Mouse (Mus musculus) cortical plate, adult 2 months (tissue): ENCODE measurements around the gene Tia1. TPM values are rescaled to one million over a fixed set of nuclear protein-coding genes. Genes with fewer than 3 reads are reported as not detected.

Experiments
- H3K27ac ChIP-seq: fragments of 200-500 bp; 2 replicates; pipeline ENCODE4 v1.5.1; 2012; ENCODE audit warnings: low read length, control low read depth, inconsistent platforms; ENCODE audit not compliant: insufficient read depth
- H3K4me1 ChIP-seq: fragments of 200-500 bp; 2 replicates; pipeline ENCODE4 v1.6.1; 2011; ENCODE audit warnings: low read length; ENCODE audit not compliant: control insufficient read depth, insufficient read depth
- H3K4me3 ChIP-seq: fragments of 200-500 bp; 2 replicates; pipeline ENCODE4 v1.5.1; 2011; ENCODE audit warnings: mild to moderate bottlenecking, low read length, control low read depth; ENCODE audit not compliant: insufficient read depth
- CTCF ChIP-seq: fragments of 200-500 bp; IDR thresholded peaks from 2 replicates; pipeline ENCODE4 v1.5.1; 2011; ENCODE audit warnings: mild to moderate bottlenecking, control low read depth, low read length; ENCODE audit not compliant: insufficient read depth; ENCODE audit errors: extremely low read depth
- POLR2A ChIP-seq: fragments of 200-500 bp; IDR thresholded peaks from 2 replicates; pipeline ENCODE4 v1.6.1; 2011; ENCODE audit warnings: mild to moderate bottlenecking, low read length, control low read depth; ENCODE audit not compliant: insufficient read depth; ENCODE audit errors: extremely low read depth
- polyA plus RNA-seq: library from polyadenylated mRNA; depleted of rRNA; stranded (reverse); fragments of >200 nt; gene quantifications from 2 replicates; pipeline ENCODE4 v1.2.3, GENCODE M21; 2012

Tia1 gene
- polyA plus RNA-seq, 1 experiment, result 122 TPM

DNA sequence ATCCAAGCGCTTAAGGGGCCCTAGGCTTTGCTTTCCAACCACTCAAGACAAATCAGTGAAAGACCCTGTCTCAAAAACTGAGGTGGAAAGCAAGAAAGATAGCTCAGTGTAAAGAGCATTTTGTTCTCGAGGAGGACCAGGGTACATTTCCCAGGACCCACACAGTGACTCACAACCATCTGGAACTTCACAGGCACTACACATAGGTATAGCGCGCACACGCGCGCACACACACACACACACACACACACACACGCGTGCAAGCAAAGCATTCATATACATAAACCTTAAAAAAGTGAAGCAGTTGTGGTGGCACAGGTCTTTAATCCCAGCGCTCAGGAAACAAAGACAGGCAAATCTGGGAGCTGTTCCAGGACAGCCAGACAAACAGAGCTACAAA is 37.6 kb downstream of the Tia1 start:
- TF ChIP-seq POLR2A (no peak), CTCF (no peak)
- Histone ChIP-seq H3K27ac (no peak overlapping the region), H3K4me1 (no peaks in the 10 kb centered on the region), H3K4me3 (no peak overlapping the region)

DNA sequence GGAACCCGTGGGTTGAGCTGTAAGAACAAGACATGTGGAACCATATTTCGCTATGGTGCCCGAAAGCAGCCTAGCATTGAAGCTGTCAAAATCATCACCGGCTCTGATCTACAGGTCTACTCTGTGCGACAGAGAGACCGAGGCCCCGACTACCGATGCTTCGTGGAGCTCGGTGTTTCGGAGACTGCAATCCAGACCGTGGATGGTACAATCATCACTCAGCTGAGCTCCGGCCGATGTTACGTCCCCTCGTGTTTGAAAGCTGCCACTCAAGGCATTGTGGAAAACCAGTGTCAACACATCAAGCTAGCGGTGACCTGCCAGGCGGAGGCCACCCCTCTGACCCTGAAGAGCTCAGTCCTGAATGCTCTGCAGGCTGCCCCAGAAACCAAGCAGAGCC is 41.5 kb downstream of the Tia1 start:
- Histone ChIP-seq H3K4me1 (no peaks in the 10 kb centered on the region), H3K4me3 (no peak overlapping the region), H3K27ac (no peak overlapping the region)
- no peak for TF ChIP-seq CTCF
- no peak for TF ChIP-seq POLR2A

DNA sequence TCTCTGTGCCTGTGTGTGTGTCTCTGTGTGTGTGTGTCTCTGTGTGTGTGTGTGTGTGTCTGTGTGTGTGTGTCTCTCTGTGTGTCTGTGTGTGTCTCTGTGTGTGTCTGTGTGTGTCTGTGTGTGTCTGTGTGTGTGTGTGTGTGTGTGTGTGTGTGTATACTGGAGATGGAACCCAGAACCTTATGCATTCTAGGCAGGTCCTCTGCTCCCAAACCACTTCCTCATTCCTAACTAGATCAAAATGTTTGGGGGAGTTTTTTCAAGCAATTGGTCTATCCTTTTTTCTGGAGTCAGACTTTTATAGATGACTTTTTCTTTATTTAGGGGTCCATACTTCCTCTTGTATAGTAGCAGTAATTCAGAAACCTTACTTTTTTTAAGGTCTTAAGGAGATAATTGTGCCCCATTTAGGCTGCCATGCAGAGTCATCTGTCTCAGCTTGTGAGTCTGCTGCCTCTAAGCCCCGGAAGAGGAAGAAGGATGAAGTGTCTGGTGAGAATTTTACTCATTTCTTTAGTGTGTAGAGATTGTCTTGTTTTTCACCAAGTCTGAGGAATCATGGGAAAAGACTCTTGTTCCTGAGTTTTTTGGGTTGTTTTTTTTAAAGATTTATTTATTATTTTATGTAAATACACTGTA is 43.0 kb downstream of the Tia1 start:
- Histone ChIP-seq H3K27ac (no peak overlapping the region), H3K4me1 (no peaks in the 10 kb centered on the region), H3K4me3 (no peak overlapping the region)
- TF ChIP-seq POLR2A (no peak), CTCF (no peak)

DNA sequence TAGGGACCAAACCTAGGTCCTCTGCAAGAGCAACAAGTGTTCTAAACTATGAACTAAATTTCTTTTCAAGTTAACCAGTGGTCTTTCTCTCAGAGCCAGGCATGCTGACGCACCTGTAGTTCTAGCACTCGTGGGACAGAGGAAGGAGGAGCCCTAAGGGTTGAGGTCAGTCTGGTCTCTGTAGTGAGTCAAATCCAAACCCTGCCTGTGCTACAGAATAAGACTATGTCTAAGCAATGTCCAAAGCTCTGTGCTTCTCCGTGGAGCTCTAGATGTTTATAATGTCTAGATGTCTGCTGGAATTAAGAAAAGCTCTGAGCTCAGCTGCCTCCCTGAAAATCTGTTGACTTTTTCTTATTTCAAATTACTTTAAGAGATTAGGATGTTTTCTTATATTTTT is 52.7 kb downstream of the Tia1 start:
- TF ChIP-seq POLR2A (no peak), CTCF (no peak)
- H3K27ac ChIP-seq, result no peak overlapping the region
- H3K4me1 ChIP-seq, result no peaks in the 10 kb centered on the region
- H3K4me3 ChIP-seq, result no peak overlapping the region

DNA sequence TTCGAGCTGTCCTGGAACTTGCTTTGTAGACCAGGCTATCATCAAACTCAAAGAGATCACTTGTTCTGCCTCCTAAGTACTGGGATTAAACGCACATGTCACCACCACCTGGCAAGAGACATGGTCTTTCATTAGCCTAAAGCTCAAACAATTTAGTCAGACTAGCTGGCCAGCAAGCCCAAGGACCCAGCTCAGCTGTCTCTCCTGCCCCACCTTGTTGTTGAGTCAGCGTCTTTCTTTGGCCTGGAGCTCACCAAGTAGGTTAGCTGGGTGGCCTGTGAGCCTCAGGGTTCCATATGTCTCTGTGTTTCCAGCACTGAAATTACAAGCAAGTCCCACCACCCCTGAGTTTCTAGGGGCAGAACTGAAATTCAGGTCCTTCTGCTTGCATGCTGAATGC is 59.1 kb downstream of the Tia1 start:
- Histone ChIP-seq H3K4me3 (no peak overlapping the region), H3K27ac (no peak overlapping the region), H3K4me1 (no peaks in the 10 kb centered on the region)
- TF ChIP-seq CTCF (no peak), POLR2A (no peak)

DNA sequence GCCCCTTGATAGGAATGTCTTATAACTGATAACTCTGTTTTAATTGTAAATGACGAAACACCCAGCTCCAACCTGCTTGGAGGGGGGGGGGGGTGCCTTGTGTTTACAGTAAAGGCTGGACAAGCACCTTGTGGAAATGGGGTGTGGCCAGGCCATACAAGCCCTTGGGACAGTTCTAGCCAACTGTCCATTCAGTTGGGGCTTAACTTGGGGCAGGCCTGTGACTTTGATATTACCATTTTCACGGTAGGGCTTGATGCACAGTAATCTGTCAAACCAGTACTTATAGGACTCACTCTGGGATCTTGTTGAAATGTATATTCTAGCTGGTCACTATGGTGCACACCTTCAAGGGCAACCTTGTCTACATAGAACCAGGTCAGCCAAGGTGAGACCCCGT is 67.3 kb downstream of the Tia1 start:
- peak overlapping the region; percentile 36; the same call in 1 of the 2 replicates for H3K4me3 ChIP-seq
- TF ChIP-seq POLR2A (no peak), CTCF (no peak)
- peak overlapping the region; percentile 53; the same call in 1 of the 2 replicates for H3K27ac ChIP-seq
- H3K4me1 ChIP-seq, result peaks cover 1% of the 10 kb centered on the region; the same call in 1 of the 2 replicates

DNA sequence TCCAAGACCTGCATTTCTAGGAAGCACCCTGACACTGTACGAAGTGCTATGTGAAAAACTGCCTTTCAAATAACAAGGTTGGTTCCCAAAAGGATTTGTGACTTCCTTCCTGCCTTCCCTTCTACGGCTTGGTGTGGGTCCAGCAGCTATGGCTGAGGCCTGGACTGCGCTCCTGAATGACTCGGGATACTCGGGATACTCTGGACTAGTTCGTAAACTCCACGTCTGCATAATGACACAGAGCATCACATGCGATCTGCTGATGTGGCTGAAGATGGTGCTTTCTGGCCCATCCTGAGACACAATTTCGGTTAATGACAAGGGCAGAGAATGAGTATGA is 67.7 kb downstream of the Tia1 start:
- peak overlapping the region; percentile 53 for H3K27ac ChIP-seq
- peaks cover 1% of the 10 kb centered on the region; the same call in 1 of the 2 replicates for H3K4me1 ChIP-seq
- H3K4me3 ChIP-seq, result peak overlapping the region; percentile 36
- TF ChIP-seq POLR2A (no peak), CTCF (no peak)

DNA sequence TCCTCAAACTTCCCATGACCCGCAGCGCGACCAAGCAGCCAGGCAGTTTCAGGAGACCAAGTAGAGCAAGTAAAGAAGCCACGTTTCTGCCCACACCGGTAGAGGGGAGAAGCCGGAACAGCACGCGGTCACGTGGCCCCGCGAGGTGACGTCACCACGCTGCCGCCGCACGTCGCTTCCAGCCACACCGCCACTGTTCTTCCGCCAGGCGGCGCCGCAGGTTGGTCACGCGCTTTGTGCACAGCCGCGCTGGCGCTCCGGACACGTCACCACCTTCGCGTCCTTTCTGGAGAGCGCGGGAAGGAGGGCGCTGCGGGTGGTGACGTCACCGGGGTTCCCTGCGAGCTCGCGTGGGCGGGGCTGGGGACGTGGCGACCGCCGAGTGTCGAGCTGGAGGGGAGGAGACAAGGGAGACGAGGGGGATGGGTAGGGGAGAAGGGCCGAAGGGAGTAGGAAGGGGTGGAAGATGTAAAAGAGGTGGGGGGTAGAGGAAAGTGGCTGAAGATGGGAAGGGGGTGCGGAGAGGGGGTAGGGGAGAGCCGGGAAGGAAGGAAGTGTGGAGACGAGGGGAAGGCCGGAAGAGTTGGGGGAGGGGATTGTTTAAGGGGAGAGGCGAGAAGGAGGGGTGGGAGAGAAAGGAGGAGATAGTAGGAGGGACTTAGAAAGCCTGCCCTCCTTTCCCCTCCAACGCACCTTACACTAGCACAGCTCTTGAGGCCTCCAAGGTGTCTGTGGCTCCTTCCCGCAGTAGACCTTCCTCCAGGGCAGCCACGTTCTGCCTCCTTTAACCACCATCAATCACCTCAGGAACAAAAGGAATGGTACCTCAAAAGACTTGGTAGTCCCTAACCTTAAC is 68.3 kb downstream of the Tia1 start:
- Histone ChIP-seq H3K4me3 (peak overlapping the region; percentile 36), H3K27ac (peak overlapping the region; percentile 58), H3K4me1 (peaks cover 1% of the 10 kb centered on the region; the same call in 1 of the 2 replicates)
- peak; percentile 85 for TF ChIP-seq CTCF
- TF ChIP-seq POLR2A, result peak; percentile 94

DNA sequence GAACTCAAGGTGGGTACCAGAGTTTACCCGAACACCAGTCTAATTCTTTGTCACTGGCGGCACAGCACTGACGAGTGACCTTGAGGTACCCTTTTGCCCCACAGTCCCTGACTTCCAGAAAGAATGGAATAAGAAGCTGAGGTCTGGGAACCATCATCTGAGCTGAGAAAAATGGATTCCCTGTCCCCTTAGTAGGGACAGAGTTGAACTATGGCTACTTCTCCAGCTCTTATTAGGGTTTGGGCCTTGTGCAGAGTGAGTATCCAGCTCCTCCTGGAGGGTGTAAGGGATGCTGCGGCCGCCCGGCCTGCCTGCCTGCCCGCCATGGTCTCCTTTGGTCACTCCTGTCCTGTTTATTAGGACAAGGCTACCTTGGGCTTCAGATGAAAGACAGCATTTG is 69.1 kb downstream of the Tia1 start:
- TF ChIP-seq POLR2A (no peak), CTCF (no peak)
- peak overlapping the region; percentile 36 for H3K4me3 ChIP-seq
- H3K27ac ChIP-seq, result peak overlapping the region; percentile 58
- H3K4me1 ChIP-seq, result peaks cover 1% of the 10 kb centered on the region; the same call in 1 of the 2 replicates

DNA sequence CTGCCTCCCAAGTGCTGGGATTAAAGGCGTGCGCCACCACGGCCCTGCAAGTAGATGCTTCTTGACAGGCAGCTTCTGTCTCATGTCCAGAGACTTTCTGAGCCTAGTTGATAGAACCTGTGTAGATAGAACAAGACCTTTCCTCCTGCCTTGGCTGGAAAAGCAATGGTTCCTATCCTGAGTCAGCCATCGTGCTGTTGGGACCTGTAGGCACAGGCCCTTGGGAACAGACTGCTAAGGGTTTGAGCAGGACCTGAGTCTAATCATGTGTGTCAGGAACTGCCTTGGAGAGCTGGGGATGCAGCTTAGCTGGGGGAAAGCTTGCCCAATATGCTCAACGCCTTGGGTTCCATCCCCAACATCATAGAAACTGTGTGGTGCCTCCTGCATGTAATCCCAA is 70.1 kb downstream of the Tia1 start:
- Histone ChIP-seq H3K4me1 (peaks cover 1% of the 10 kb centered on the region; the same call in 1 of the 2 replicates), H3K4me3 (no peak overlapping the region), H3K27ac (no peak overlapping the region)
- TF ChIP-seq CTCF (no peak), POLR2A (no peak)
